Mouse (Mus musculus): ENCODE measurements around the gene Pcdh8. TPM values are rescaled to one million over a fixed set of nuclear protein-coding genes. Genes with fewer than 3 reads are reported as not detected.
A peak's percentile ranks its signal among the peaks of the same experiment; 100 is the strongest.

Pcdh8 gene
- total and polyA plus RNA-seq, 2 experiments from 2014 or later, result 30.1 to 103 TPM

- H3K9me3 ChIP-seq (ENCODE audit: low read length), result no peaks in the 10 kb centered on the region
- TF ChIP-seq CTCF (IDR thresholded peaks at IDR 0.05; ENCODE audit: low read depth), result no peak
- H3K4me3 ChIP-seq (ENCODE audit: low read length), result no peak overlapping the region
- WGBS, result 68% methylated on average over 6 of the region's 6 CpGs
- no peaks in the 10 kb centered on the region for H3K36me3 ChIP-seq (ENCODE audit: insufficient read depth, low read length)
- DNase-seq (ENCODE audit: low spot score), result no peak
- no peak overlapping the region for H3K27ac ChIP-seq
- no peaks in the 10 kb centered on the region for H3K27me3 ChIP-seq (ENCODE audit: insufficient read depth, low read length)
- no peak overlapping the region for H3K4me2 ChIP-seq (ENCODE audit: low read depth, low read length)
- H3K4me1 ChIP-seq (ENCODE audit: insufficient read depth, low read length), result no peaks in the 10 kb centered on the region
- ATAC-seq, result no peak
- H3K9ac ChIP-seq (replicated peaks; ENCODE audit: low read length), result no peak overlapping the region
Measured at GRCm38 (mm10) chr14:79733501-79733900, 37.6 kb downstream of the Pcdh8 start.

- 62% methylated on average over 6 of the region's 6 CpGs for WGBS
- no peak for TF ChIP-seq CTCF (IDR thresholded peaks at IDR 0.05; ENCODE audit: low read depth)
Measured at GRCm38 (mm10) chr14:79728811-79729210, 42.3 kb downstream of the Pcdh8 start.

GRCm38 (mm10) chr14:79724002-79724681, 47.0 kb downstream of the Pcdh8 start:
- ATAC-seq (peak; percentile 83), DNase-seq (ENCODE audit: low spot score) (peak; percentile 87)
- Histone ChIP-seq H3K27ac (peak overlapping the region; percentile 58), H3K9ac (replicated peaks; ENCODE audit: low read length) (no peak overlapping the region), H3K27me3 (ENCODE audit: insufficient read depth, low read length) (no peaks in the 10 kb centered on the region), H3K9me3 (ENCODE audit: low read length) (no peaks in the 10 kb centered on the region), H3K4me1 (ENCODE audit: insufficient read depth, low read length) (peaks cover 4% of the 10 kb centered on the region; the same call in 1 of the 2 replicates), H3K36me3 (ENCODE audit: insufficient read depth, low read length) (no peaks in the 10 kb centered on the region), H3K4me2 (ENCODE audit: low read depth, low read length) (0 out of 2 replicates have a peak overlapping the region, but pooled peaks have one; percentile 25), H3K4me3 (ENCODE audit: low read length) (no peak overlapping the region)
- TF ChIP-seq CTCF (IDR thresholded peaks at IDR 0.05; ENCODE audit: low read depth), result no peak
- WGBS, result 43% methylated on average over 18 of the region's 18 CpGs

More at GRCm38 (mm10) chr14:79728811-79729210, 42.3 kb downstream of the Pcdh8 start:
- Histone ChIP-seq H3K27me3 (ENCODE audit: insufficient read depth, low read length) (no peaks in the 10 kb centered on the region), H3K36me3 (ENCODE audit: insufficient read depth, low read length) (no peaks in the 10 kb centered on the region), H3K4me2 (ENCODE audit: low read depth, low read length) (no peak overlapping the region), H3K9me3 (ENCODE audit: low read length) (no peaks in the 10 kb centered on the region), H3K9ac (replicated peaks; ENCODE audit: low read length) (no peak overlapping the region), H3K27ac (no peak overlapping the region), H3K4me3 (ENCODE audit: low read length) (no peak overlapping the region), H3K4me1 (ENCODE audit: insufficient read depth, low read length) (peaks cover 4% of the 10 kb centered on the region; the same call in 1 of the 2 replicates)
- ATAC-seq (no peak), DNase-seq (ENCODE audit: low spot score) (no peak)

- no peak overlapping the region for H3K27ac ChIP-seq
- no peak overlapping the region for H3K4me3 ChIP-seq (ENCODE audit: low read length)
- no peaks in the 10 kb centered on the region for H3K27me3 ChIP-seq (ENCODE audit: insufficient read depth, low read length)
- no peaks in the 10 kb centered on the region for H3K36me3 ChIP-seq (ENCODE audit: insufficient read depth, low read length)
- whole genome bisulfite sequencing, result 36% methylated on average over 7 of the region's 7 CpGs
- no peak overlapping the region for H3K9ac ChIP-seq (replicated peaks; ENCODE audit: low read length)
- H3K4me2 ChIP-seq (ENCODE audit: low read depth, low read length), result no peak overlapping the region
- H3K4me1 ChIP-seq (ENCODE audit: insufficient read depth, low read length), result peaks cover 4% of the 10 kb centered on the region; the same call in 1 of the 2 replicates
- peak; percentile 44 for DNase-seq (ENCODE audit: low spot score)
- TF ChIP-seq CTCF (IDR thresholded peaks at IDR 0.05; ENCODE audit: low read depth), result no peak
- ATAC-seq, result no peak
- no peaks in the 10 kb centered on the region for H3K9me3 ChIP-seq (ENCODE audit: low read length)
Measured at GRCm38 (mm10) chr14:79722228-79722627, 48.9 kb downstream of the Pcdh8 start.

MicroRNAs within 50 kb of the gene (microRNA counts, 519-probe panel; counts per million panel counts)
- microRNA mmu-miR-759, result 370 counts per million, percentile 5 among the panel's probes with 10 or more counts

Small RNA genes lying within 50 kb of the gene (microRNA-seq; reads per million reads assigned to microRNA genes)
- 0 to 0.36 reads per million in 2 experiments for gene Mir759

Other genes with a start within 250 kb of the Pcdh8 start
- gene Sugt1, start 183.6 kb downstream of the Pcdh8 start, total RNA-seq (2014; rRNA removed), result 16.0 and 16.4 TPM in 2 replicates
- gene Sugt1, start 183.6 kb downstream of the Pcdh8 start, polyA plus RNA-seq (2015; fragmentation: Nextera tagmentation; extraction: Ambion mirVana), result 87.3 and 88.4 TPM in 2 replicates
- 0.37 and 0.68 TPM in 2 replicates for gene Cnmd, start 109.1 kb downstream of the Pcdh8 start, total RNA-seq (2014; rRNA removed)
- 1.1 and 1.8 TPM in 2 replicates for gene Cnmd, start 109.1 kb downstream of the Pcdh8 start, polyA plus RNA-seq (2015; fragmentation: Nextera tagmentation; extraction: Ambion mirVana)
- 0.68 and 1.2 TPM in 2 replicates for gene Olfm4, start 212.8 kb upstream of the Pcdh8 start, total RNA-seq (2014; rRNA removed)
- 1.2 and 1.5 TPM in 2 replicates for gene Olfm4, start 212.8 kb upstream of the Pcdh8 start, polyA plus RNA-seq (2015; fragmentation: Nextera tagmentation; extraction: Ambion mirVana)